Mouse (Mus musculus): ENCODE measurements around the gene Slc17a2.

Slc17a2 gene

GRCm38 (mm10) chr13:23779025-23779424 lies 27.8 kb upstream of the Slc17a2 start:
- no peak for DNase-seq (ENCODE audit: extremely low read depth, low read depth, low spot score)

- no peak for DNase-seq (ENCODE audit: extremely low read depth, low read depth, low spot score)
These were observed 14.3 kb upstream of the Slc17a2 start for GRCm38 (mm10) chr13:23792520-23792919.

GRCm38 (mm10) chr13:23799405-23799804 lies 7.4 kb upstream of the Slc17a2 start:
- no peak for DNase-seq (ENCODE audit: extremely low read depth, low read depth, low spot score)

DNA sequence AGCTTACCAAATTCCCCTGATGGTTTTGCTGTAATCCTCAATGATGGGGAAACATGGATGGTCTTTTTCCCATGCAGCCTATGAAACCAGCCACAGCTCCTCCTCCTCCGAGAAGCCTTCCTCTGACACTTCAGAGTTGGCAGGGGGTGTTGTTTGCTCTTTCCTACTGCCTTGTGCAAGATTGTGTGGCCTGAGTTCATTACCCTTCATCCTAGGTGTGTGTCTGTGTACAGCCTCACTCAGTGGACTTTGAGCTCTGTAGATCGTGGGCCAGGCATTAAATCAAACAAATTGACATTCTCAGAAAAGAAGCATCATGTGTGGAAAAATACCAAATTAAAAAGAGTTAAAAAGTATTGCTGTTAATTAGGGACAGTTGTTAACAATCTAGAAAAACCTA lies 2.3 kb upstream of the Slc17a2 start:
- DNase-seq (ENCODE audit: extremely low read depth, low read depth, low spot score): no peak

GRCm38 (mm10) chr13:23816148-23816547 lies 9.4 kb downstream of the Slc17a2 start:
- DNase-seq (ENCODE audit: extremely low read depth, low read depth, low spot score): no peak

DNA sequence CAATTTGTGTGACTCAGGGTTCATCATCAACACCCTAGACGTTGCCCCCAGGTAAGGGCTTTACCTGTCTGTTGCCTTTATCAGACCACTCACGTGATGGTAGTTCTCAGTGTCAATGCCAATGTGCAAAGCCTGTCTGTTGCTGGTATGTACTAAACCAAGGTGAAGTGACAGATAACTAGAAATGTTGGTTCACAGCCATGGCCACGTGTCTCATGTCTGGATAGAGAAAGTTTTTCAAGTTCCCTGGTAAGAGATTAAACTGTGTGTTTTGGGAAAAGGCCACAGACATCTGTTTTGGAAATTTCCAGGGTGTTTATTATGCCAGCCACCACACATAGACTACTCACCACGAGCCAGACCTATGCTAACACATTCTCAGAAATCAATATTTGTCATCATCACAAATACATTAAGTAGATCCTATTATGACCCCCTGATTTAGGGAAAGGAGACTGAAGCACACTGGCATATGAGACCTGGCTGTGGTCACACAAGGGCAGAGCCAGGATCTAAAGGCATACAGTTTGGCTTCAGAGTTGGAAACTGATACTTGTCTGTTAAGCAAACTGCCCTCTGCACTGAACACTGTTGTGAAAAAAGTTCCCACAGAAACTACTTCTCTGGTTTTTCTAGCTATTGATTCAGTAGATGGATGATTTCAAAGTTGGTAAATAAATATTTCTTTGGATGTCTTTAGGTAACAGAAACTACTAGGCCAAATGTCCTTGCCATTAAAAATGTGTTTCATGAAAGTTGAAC lies 13.6 kb downstream of the Slc17a2 start:
- no peak for DNase-seq (ENCODE audit: extremely low read depth, low read depth, low spot score)

DNA sequence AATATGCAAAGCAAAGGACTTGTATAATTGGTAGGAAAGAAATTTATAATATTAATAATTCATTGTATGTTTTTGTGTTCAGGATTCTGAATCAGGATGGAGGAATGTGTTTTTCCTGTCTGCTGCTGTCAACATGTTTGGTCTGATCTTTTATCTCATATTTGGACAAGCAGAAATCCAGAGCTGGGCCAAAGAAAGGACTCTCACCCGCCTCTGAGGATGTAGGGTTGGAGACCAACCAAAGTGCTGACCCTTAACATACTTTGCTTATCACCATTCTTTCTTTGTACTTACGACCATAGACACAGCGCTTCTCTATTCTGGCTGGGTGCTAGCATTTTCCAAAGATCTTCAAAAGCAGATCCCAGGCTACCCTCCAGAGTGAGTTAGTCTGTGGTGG lies 15.4 kb downstream of the Slc17a2 start:
- DNase-seq (ENCODE audit: extremely low read depth, low read depth, low spot score): no peak

DNA sequence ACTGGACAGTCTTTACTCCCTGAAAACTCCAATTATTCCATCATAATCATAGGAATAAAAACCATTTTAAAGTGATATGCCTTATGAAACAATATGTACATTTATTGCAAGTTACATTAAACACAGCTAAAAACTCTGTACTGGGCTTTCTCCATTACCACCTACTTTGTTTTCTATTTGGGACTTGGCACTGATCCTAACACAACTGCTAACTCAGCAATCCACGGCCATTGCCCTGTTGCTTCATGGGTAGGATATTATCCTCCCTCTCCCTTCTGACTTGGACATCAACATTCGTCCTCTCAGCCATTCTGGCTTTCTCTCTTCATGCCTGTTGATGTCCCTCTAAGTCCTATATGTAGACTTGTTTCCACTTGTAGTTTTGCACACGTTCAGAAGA lies 19.8 kb downstream of the Slc17a2 start:
- DNase-seq (ENCODE audit: extremely low read depth, low read depth, low spot score): no peak

DNA sequence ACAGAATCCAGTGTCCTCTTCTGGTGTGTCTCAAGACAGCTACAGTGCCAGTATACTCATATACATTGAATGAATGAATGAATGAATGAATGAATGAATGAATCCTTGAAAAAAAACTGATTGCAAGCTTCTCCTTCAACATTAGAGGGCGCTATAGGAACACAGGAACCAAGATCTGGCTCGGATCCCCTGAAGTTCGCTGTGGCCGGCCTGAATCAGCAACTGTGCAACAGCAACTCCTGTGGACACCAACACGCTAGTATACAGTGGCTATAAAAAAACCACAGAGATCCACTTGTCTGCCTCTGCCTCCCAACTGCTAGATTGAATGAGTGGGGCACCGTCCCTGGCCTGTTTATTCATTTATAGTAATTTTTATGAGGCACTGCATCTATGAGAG lies 26.3 kb downstream of the Slc17a2 start:
- DNase-seq (ENCODE audit: extremely low read depth, low read depth, low spot score): no peak

- no peak for DNase-seq (ENCODE audit: extremely low read depth, low read depth, low spot score)
These were observed 28.0 kb downstream of the Slc17a2 start for GRCm38 (mm10) chr13:23834836-23835235.

GRCm38 (mm10) chr13:23836630-23837029 lies 29.8 kb downstream of the Slc17a2 start:
- DNase-seq (ENCODE audit: extremely low read depth, low read depth, low spot score): no peak

DNA sequence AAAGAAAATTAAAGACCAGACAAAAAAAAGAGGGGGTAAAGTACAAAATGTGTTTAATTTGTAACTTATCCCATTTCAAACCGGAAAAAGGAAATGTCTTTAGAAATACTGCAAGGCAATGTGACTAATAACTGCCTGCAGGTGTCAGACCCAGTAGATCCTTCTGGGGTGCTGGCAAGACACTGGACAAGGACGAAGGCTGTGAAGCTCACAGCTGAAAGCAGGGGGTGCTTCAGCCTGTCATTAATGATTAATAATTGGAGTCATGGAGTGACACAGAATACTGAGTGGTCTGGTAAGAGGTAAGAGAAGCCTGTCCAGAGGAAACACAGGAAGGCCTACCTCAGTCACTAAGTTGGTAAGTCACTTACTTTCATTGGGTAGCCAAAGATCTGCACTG lies 32.5 kb downstream of the Slc17a2 start, which contains the start of gene Slc17a3:
Gene Slc17a3, plus strand, starts transcription at position 127 of the 400 bp plus-strand sequence.
- DNase-seq (ENCODE audit: extremely low read depth, low read depth, low spot score): no peak

GRCm38 (mm10) chr13:23845851-23846250 lies 39.1 kb downstream of the Slc17a2 start:
- DNase-seq (ENCODE audit: extremely low read depth, low read depth, low spot score): no peak

DNA sequence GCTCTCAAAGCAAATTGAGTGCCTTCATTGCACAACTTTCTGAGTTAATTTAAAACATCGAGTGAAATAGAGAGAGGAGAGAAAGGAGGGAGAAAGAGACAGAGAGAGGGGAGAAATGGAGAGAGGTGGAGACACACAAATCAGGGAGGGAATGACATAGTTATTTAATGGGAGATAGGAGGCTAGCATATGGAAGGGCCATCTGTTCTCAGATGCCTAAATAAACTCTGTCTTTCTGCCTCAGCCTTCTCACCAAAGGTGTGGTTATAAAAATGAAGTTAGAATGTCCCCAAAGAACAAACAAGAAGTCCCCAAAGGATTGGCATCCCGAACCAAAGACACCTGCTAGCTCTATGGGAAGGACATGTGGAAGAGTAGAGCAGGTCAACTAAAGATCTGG lies 42.5 kb downstream of the Slc17a2 start:
- no peak for DNase-seq (ENCODE audit: extremely low read depth, low read depth, low spot score)

DNA sequence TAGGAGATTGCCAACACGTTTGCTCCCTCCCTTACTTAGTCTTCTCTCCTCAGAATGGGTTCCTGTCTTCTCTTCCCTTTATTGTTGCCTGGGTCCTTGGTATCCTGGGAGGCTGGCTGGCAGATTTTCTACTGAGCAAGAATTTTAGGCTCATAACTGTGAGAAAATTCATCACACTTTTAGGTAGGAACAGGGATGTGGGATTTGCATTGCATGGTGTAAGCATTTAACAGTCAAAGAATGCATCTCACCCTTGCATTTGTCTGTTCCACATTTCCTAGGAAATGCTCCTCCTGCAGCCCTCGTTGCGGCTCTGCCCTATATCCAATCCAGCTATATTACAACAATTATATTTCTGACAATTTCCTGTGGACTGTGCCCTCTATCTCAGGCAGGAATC lies 49.6 kb downstream of the Slc17a2 start:
- no peak for DNase-seq (ENCODE audit: extremely low read depth, low read depth, low spot score)

GRCm38 (mm10) chr13:23861815-23862214 lies 55.0 kb downstream of the Slc17a2 start:
- no peak for DNase-seq (ENCODE audit: extremely low read depth, low read depth, low spot score)

GRCm38 (mm10) chr13:23864711-23865110 lies 57.9 kb downstream of the Slc17a2 start:
- DNase-seq (ENCODE audit: extremely low read depth, low read depth, low spot score): no peak

- DNase-seq (ENCODE audit: extremely low read depth, low read depth, low spot score): no peak
These were observed 59.4 kb downstream of the Slc17a2 start for GRCm38 (mm10) chr13:23866086-23866710.

DNA sequence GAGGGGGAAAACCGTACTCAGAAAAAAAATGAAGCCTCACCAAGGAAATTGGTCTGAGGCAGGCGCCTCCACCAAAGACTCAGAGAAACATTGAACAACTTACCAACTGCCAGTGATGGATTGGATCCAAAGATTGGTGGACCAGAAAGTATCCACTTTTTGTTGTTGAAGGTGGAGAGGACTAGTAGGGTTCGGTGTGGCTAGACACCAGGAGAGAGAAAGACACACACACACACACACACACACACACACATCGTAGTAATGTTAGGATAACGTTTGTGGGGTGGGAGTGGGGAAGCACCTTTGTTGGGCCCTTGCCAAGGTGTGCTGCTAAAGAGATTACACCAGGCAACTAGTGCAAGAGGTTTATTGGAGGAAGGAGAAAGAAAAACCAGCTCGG lies 60.2 kb downstream of the Slc17a2 start:
- DNase-seq (ENCODE audit: extremely low read depth, low read depth, low spot score): no peak

DNA sequence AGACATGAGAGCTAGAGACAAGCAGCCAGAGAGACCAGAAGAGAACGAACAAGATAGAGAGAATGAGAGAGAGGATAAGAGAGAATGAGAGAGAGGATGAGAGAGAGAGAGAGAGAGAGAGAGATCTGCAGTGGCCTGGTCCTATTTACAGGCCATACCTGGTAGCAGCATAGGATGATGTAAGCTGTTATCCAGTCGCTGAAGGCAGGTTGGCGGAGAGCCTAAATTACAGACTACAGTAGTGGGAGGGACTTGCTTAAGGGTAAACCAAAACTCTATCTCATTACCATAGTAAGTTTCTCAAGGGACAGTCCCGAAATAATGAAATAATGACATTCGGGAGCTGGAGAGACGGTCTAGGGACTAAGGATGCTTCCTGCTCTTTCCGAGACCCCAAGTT lies 60.6 kb downstream of the Slc17a2 start, which contains the start of gene Slc17a1:
Gene Slc17a1, plus strand, starts transcription at position 346 of the 400 bp plus-strand sequence.
- DNase-seq (ENCODE audit: extremely low read depth, low read depth, low spot score): no peak

DNA sequence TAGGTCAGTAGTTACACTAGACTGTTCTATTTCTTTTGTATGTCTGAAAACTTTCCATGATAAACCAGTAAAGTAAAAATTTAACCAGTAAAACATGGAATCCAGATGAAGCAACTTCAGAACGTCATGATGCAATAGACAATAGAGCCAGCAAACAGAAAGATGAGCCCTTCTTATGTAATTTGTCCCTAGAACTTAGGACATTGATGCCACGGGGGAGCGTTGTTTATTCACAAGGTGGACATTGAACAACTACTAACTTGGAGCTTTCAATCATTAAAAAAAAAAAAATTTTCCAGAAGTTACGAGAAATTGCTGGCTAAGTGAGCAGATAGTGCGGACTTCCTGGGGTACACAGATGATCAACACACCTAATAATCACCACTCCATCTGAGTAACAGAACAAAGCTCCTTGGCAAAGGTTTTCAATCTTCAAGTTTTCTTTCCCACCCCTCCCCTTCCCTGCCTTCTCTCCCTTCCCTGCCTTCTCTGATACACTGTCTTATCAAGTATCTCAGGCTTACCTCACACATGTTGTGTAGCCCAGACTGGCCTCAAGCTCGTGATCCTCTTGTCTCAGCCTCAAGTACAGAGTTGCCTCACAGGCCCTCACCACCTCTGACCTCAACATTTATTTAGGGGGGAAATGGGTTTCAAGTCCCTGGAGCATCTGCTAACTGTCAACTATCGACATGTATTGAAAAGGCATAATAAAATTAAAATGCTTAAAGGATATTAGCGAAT lies 62.2 kb downstream of the Slc17a2 start:
- no peak for DNase-seq (ENCODE audit: extremely low read depth, low read depth, low spot score)

GRCm38 (mm10) chr13:23869996-23870395 lies 63.2 kb downstream of the Slc17a2 start:
- DNase-seq (ENCODE audit: extremely low read depth, low read depth, low spot score): no peak

Data from fat pad, adult 2 months (tissue).